10 mouse cellular contexts compared by ENCODE assay signal in genomic region chr14:48198190-48198954, GRCm38 (mm10).
DNase-seq lines count a peak whose midpoint lies in the region; ATAC-seq lines count a peak whose summit lies in the region.
"Had no signal": no experiment of that assay in that cellular context is flagged by ENCODE, and none has a peak within 500 bp of the region (broad histone marks: within the 10 kb centered on the region; RNA-seq: fewer than 3 reads in every experiment).

No protein-coding gene starts in this region.

- H3K27me3 ChIP-seq in hindbrain, embryonic 13.5 days = no peaks in the 10 kb centered on the region
- H3K27me3 ChIP-seq in hindbrain, embryonic 11.5 days (ENCODE audit: control insufficient read depth, insufficient read depth, low read length) = no peaks in the 10 kb centered on the region
- H3K27me3 ChIP-seq in midbrain, embryonic 13.5 days = no peaks in the 10 kb centered on the region
- H3K27me3 ChIP-seq in midbrain, embryonic 11.5 days (ENCODE audit: control insufficient read depth, insufficient read depth, low read length) = no peaks in the 10 kb centered on the region
- H3K27me3 ChIP-seq: heart, embryonic 15.5 days had no signal

- no peaks in the 10 kb centered on the region for H3K9me3 ChIP-seq in hindbrain, embryonic 13.5 days
- H3K9me3 ChIP-seq in hindbrain, embryonic 11.5 days (ENCODE audit: control insufficient read depth, low read length) = no peaks in the 10 kb centered on the region
- no peaks in the 10 kb centered on the region for H3K9me3 ChIP-seq in midbrain, embryonic 13.5 days
- no peaks in the 10 kb centered on the region for H3K9me3 ChIP-seq in midbrain, embryonic 11.5 days (ENCODE audit: control insufficient read depth, low read length)
- H3K9me3 ChIP-seq: heart, embryonic 15.5 days; limb, embryonic 12.5 days had no signal

- no peak overlapping the region for H3K9ac ChIP-seq in hindbrain, embryonic 13.5 days
- H3K9ac ChIP-seq in hindbrain, embryonic 11.5 days (ENCODE audit: low read depth, low read length) = no peak overlapping the region
- no peak overlapping the region for H3K9ac ChIP-seq in midbrain, embryonic 13.5 days (replicated peaks)
- H3K9ac ChIP-seq in midbrain, embryonic 11.5 days (ENCODE audit: low read length) = no peak overlapping the region
- H3K9ac ChIP-seq: heart, embryonic 15.5 days; limb, embryonic 12.5 days had no signal

- ATAC-seq in hindbrain, embryonic 13.5 days (ENCODE audit: low FRiP score) = peak; percentile 40; the same call in 1 of the 2 replicates
- ATAC-seq in hindbrain, embryonic 11.5 days (ENCODE audit: low FRiP score) = no peak
- ATAC-seq in midbrain, embryonic 13.5 days = no peak
- ATAC-seq in midbrain, embryonic 11.5 days (ENCODE audit: low FRiP score) = no peak

- H3K27ac ChIP-seq in hindbrain, embryonic 13.5 days = peak overlapping the region; percentile 40; the same call in 1 of the 2 replicates
- no peak overlapping the region for H3K27ac ChIP-seq in hindbrain, embryonic 11.5 days (ENCODE audit: low read depth, low read length)
- H3K27ac ChIP-seq in midbrain, embryonic 13.5 days = 0 out of 2 replicates have a peak overlapping the region, but pooled peaks have one; percentile 5
- H3K27ac ChIP-seq in midbrain, embryonic 11.5 days (ENCODE audit: low read depth, low read length) = no peak overlapping the region
- H3K27ac ChIP-seq: heart, embryonic 15.5 days had no signal

- WGBS in hindbrain, embryonic 13.5 days = 46% methylated on average over 8 of the region's 8 CpGs
- WGBS in hindbrain, embryonic 11.5 days = 69% methylated on average over 8 of the region's 8 CpGs
- WGBS in midbrain, embryonic 13.5 days = 40% methylated on average over 8 of the region's 8 CpGs
- 62% methylated on average over 8 of the region's 8 CpGs for WGBS in midbrain, embryonic 11.5 days

- no peaks in the 10 kb centered on the region for H3K36me3 ChIP-seq in hindbrain, embryonic 13.5 days
- H3K36me3 ChIP-seq in hindbrain, embryonic 11.5 days (ENCODE audit: control insufficient read depth, insufficient read depth, low read length) = no peaks in the 10 kb centered on the region
- no peaks in the 10 kb centered on the region for H3K36me3 ChIP-seq in midbrain, embryonic 13.5 days
- H3K36me3 ChIP-seq in midbrain, embryonic 11.5 days (ENCODE audit: control insufficient read depth, insufficient read depth, low read length) = no peaks in the 10 kb centered on the region
- H3K36me3 ChIP-seq: heart, embryonic 15.5 days; limb, embryonic 12.5 days had no signal

- DNase-seq in hindbrain, embryonic 11.5 days (ENCODE audit: low spot score) = no peak
- no peak for DNase-seq in midbrain, embryonic 11.5 days (ENCODE audit: low spot score, missing footprints)
- peak; percentile 52 to 55 for DNase-seq in kidney, postnatal 36 days
- peak; percentile 62 for DNase-seq in retina, postnatal 1 day
- DNase-seq in right cerebral cortex, adult 18-20 months = no peak
- no peak for DNase-seq in cerebellum, postnatal 4 days (ENCODE audit: low spot score in 2 of 2)

- H3K4me2 ChIP-seq in hindbrain, embryonic 13.5 days = no peak overlapping the region
- no peak overlapping the region for H3K4me2 ChIP-seq in hindbrain, embryonic 11.5 days (replicated peaks; ENCODE audit: low read depth, low read length)
- H3K4me2 ChIP-seq in midbrain, embryonic 13.5 days (replicated peaks) = no peak overlapping the region
- no peak overlapping the region for H3K4me2 ChIP-seq in midbrain, embryonic 11.5 days
- H3K4me2 ChIP-seq: heart, embryonic 15.5 days; limb, embryonic 12.5 days had no signal

- H3K4me3 ChIP-seq in hindbrain, embryonic 13.5 days = no peak overlapping the region
- H3K4me3 ChIP-seq in hindbrain, embryonic 11.5 days (ENCODE audit: low read depth, low read length) = no peak overlapping the region
- no peak overlapping the region for H3K4me3 ChIP-seq in midbrain, embryonic 13.5 days (replicated peaks)
- no peak overlapping the region for H3K4me3 ChIP-seq in midbrain, embryonic 11.5 days (ENCODE audit: low read depth, low read length)
- H3K4me3 ChIP-seq: heart, embryonic 15.5 days; limb, embryonic 12.5 days had no signal

- peaks cover 52% of the 10 kb centered on the region for H3K4me1 ChIP-seq in hindbrain, embryonic 13.5 days (replicated peaks)
- peaks cover 6% of the 10 kb centered on the region; the same call in 1 of the 2 replicates for H3K4me1 ChIP-seq in hindbrain, embryonic 11.5 days (replicated peaks; ENCODE audit: control insufficient read depth, insufficient read depth, low read length)
- H3K4me1 ChIP-seq in midbrain, embryonic 13.5 days (replicated peaks) = peaks cover 53% of the 10 kb centered on the region
- H3K4me1 ChIP-seq in midbrain, embryonic 11.5 days (ENCODE audit: control insufficient read depth, insufficient read depth, low read length) = peaks cover 33% of the 10 kb centered on the region

Comparison
In these comparisons a context has a peak if more than half of its experiments do, and no peak if none do; other contexts are left out.
1. H3K27ac ChIP-seq: peak in hindbrain, embryonic 13.5 days (single experiment) and midbrain, embryonic 13.5 days (single experiment); none in hindbrain, embryonic 11.5 days (single experiment) and midbrain, embryonic 11.5 days (single experiment).
2. DNase-seq: peak in kidney, postnatal 36 days (2 of 2) and retina, postnatal 1 day (single experiment); none in hindbrain, embryonic 11.5 days (single experiment), midbrain, embryonic 11.5 days (single experiment), right cerebral cortex, adult 18-20 months (single experiment) and cerebellum, postnatal 4 days (0 of 2).